Mouse (Mus musculus) monocyte, adult 5-6 weeks (primary cell): ENCODE data around the gene Actbl2. TPM values are rescaled to one million over a fixed set of nuclear protein-coding genes. Genes with fewer than 3 reads are reported as not detected.

Experiments used
- ATAC-seq: fragments of 153-309, 156-312 bp; replicated peaks from 2 replicates; pipeline ENCODE4 v1.8.0; 2017; ENCODE audit warnings: mild to moderate bottlenecking; ENCODE audit not compliant: low TSS enrichment, insufficient number of reproducible peaks, severe bottlenecking, poor library complexity, low FRiP score
- total RNA-seq: library from RNA; stranded (forward); fragments of 200-1000, 200-491, 200-594 nt; gene quantifications from 3 replicates; pipeline ENCODE4 v1.2.3, GENCODE M21; 2017

Actbl2 gene
- total RNA-seq = not detected in 3 replicates

DNA sequence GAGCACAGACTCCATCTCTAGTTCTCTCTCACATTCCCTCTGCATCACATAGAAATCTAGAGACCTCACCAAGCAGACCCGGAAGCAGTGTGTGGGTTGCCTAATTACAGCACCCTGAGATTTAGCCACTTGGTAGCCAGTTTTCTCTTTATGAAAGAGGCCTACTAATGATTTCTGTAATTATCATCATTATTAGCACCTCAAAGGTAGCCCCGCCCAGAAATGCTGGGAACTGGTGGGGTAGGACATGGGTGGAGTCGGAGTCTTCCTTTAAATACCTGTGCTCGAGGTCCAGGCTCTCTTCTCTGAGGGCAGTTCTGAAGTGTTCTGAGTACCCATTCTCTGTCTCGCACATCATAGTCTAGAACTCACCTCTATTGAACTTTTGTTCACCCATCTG lies at the start of gene Actbl2:
Gene Actbl2, plus strand, starts transcription at position 301 of the 400 bp plus-strand sequence.
- no peak for ATAC-seq

DNA sequence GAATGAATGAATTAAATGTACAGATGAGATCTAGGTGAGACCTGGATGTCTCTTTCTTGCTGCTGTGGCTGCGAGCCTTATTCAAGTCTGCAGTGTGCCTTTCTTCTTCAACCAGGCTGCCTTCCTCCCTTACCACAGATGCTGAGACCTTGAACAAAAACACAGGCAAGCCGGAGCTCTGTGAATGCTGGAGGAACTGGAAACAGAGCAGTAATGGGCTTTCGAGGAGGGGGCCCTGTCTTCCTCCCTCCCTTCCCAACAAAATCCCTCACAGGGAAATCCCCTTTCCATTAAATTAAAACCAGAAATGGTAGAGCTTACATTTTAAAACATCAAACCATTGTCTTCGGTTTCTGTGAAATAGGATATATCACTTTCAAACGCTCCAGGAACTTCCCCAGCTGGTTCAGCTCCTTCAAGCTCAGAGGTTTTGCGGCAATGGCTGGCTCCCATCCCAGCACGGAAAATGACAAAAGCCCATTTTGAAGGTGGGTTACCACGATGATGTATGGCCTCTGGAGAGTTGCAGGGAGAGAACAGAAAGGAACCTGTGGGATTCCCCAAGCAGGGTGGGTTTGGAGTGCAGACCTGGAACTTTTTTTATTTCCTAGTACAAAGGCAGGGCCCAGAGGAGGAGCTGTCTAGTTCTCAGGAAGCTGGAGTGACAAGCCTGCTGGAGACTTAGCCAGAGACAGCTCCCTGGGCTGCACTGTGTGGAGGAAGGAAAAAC lies 44.0 kb upstream of the Actbl2 start:
- no peak for ATAC-seq

DNA sequence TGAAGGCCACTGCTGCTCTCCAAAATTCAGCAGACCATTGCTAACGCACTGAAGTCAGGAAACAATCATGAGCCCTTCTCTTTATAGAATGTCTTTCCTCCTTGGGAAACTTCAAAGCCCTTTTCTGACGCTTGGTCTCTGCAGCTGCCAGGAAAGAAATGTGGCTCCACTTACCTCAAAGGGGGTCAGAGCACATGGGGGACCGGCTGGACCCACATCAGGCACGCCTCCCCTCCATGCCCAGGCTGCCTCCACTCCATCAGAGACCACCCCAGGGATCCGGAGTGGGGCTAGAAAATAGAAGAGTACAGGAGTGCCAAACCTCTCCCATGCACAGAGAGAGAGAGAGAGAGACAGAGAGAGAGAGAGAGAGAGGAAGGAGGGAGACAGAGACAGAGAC lies 26.0 kb upstream of the Actbl2 start:
- ATAC-seq = no peak

DNA sequence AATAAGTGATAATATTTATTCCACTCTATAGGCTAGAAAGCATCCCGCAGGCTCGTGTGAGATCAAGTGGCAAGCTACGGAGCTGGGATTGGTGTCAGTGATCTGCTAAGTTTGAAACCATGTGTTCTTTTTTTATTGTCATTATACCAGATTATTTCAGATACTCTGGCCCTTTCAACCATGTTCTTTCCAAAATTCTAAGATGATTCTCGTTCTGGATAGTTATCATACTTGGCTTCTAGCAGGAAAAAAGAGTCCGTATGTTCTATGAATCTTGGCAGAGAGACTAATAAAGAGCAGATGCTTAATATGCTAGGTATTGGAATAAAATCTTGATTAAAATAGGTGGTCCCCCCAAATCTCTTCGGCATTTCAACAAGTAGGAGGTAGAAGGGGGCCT lies 25.3 kb upstream of the Actbl2 start:
- ATAC-seq = no peak

GRCm38 (mm10) chr13:111232416-111232815 lies 22.4 kb upstream of the Actbl2 start:
- ATAC-seq = no peak

- ATAC-seq = no peak
Measured at GRCm38 (mm10) chr13:111233356-111233755, 21.5 kb upstream of the Actbl2 start.

GRCm38 (mm10) chr13:111234573-111234972 lies 20.2 kb upstream of the Actbl2 start:
- no peak for ATAC-seq

GRCm38 (mm10) chr13:111235719-111236166 lies 19.1 kb upstream of the Actbl2 start:
- no peak for ATAC-seq

GRCm38 (mm10) chr13:111236461-111236864 lies 18.4 kb upstream of the Actbl2 start:
- ATAC-seq = no peak

DNA sequence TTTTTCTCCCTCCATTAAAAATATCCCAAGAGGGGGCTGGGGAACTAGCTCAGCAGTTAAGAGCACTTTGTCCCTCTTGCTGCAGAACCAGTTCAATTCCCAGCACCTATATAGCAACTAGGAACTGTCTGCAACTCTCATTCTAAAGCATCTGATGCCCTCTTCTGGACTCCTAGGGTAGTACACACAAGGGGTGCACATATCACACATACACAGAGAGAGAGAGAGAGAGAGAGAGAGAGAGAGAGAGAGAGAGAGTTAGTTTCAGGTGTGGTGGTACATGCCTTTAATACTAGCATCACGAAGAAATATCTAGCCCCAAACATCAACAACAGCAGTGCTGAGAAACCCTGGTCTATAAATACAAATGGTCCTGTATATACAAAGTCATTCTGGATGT lies 17.5 kb upstream of the Actbl2 start:
- ATAC-seq = no peak

DNA sequence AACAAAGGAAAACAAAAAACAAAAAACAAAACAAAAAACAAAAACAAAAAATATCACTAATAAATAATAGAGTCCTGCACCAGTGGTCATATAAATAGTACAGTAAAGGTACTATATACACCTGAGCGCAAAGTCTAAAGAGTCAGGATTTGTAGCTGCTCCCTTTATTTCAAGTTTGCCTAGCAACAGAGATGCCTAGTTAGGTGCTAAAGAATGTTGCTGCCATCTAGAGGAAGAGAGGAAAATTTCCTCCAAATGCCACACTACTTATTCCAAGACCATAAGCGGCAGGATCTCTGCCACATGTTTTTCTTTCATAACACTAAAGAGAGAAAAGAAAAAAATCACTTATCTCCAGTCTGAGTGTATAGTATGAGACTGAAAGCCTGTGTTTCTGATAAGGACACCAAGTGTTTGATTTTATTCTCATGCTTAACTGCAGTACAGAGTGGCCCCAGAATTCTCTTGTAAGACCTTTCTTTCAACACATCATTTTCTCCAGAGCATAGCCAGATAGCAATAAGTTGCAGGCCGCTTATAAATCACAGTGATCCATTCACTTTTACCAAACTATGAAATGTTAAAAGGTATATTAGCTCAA lies 16.8 kb upstream of the Actbl2 start:
- no peak for ATAC-seq

DNA sequence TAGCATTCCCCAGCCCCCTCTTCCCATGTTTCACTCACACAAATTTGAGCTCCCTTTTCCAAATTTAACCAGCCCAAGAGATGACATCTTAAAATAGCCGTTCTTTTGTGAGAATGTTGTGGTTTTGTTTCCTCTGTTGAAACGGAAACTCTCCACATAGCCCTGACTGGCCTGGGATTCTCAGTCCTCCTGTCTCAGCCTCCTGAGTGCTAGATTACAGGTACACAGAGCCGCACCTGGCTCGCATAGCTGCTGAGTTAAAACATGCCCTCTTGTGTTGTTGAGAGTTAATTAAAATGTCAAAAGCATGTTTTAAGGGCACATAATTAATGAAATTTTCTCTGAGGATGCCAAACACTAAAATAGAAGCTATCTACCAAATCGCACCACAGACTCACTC lies 3.7 kb upstream of the Actbl2 start:
- no peak for ATAC-seq

DNA sequence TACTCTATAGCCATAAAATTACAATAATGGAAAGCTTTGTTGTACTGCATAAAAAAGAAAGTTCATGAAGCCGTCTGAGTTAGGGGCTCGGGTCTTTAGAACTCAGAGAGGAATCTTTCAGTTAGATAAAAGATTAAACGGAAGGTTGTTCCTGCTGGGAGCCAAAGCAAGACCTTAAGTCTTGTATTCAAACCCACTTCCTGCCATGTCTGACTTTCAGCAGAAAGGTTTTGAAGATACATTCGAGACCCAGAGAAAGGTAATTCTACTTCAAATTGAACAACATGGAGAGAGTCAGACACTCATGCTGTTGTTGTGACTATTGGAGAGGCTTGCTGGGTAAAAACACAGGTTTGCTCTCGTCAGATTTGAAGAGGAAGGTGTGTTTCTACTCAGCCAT lies 3.0 kb upstream of the Actbl2 start:
- no peak for ATAC-seq

DNA sequence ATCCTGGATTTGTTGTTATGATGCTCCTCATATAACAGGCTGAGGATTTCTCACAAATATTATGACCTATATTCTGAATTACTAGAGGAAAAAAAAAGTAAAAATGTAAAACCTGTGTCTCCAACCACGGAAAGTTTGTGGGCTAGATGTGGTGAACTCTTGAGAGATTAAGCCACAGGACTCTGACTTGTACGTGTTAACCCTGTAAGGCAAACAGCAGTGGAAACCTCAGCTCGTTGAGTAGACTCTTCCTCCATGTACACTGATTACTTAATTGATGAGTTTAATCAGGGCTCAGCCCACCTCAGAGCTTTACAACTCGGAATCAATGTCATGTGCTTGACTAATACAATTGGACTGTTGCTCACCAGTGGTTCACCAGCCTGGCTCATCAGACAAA lies 3.2 kb downstream of the Actbl2 start:
- ATAC-seq = no peak

DNA sequence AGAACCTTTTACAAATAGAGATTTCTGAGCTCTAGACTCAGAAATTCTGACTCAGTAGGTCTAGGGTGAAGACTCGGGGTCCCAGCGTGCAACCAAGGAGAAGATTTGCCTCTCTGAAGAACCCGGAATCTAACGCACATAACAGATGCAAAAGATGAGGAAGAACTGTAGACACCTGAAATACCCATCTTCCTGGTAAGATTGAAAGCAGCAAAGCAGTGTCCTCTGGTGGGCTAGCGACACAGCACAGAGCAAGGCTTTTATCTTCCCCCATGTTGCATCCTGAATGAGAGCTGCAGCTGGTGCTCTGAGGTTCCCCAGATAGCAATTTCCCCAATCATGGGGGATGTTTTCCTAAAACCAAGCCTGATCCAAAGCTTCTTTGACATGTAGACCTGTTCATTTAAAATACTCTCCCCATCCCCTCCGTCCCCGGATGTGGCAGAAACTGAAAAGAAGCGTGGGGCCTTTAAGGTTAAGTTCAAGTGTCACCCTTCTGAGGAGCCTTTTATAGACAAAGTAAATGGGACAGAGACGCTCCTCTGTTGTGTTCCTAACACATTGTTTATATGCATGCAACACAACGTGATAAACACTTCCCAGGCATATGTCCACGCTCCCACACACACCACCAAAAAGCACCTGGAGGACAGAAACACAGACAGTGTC lies 3.7 kb downstream of the Actbl2 start:
- no peak for ATAC-seq

DNA sequence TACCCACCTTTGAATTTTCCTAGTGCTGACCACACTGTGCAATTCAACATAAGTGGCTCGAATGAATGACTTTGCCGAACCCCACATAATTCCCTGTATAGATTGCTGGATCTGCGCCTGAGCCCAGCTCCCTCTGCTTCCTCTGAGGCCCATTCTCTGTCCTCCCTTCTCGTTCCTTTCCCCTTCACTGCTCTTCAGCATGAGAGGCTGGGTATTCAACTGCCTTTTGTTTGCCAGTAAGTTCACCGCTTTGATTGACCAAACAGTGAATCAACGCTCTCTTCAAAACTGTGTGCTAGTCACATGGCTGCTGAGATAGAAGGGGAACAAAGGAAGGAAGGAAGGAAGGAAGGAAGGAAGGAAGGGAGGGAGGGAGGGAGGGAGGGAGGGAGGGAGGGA lies 4.3 kb downstream of the Actbl2 start:
- ATAC-seq = no peak

- no peak for ATAC-seq
Measured at GRCm38 (mm10) chr13:111259711-111260110, 4.9 kb downstream of the Actbl2 start.

GRCm38 (mm10) chr13:111263186-111263585 lies 8.4 kb downstream of the Actbl2 start:
- no peak for ATAC-seq

DNA sequence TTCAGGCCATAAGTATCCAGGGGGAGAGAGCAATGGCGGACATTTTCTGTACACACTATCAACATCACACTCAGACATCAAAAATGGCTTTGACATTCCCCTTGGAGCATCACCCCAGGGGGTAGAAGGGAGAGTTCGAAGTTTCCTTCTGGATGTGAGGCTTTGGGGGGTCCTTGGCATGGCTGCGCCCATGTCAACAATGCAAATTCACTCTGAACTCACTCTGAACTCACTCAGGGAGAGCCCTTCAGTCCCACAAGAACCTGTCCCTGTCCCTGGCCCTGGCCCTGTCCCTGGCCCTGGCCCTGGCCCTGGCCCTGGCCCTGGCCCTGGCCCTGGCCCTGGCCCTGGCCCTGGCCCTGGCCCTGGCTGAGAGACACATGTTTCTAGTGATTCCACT lies 8.9 kb downstream of the Actbl2 start:
- ATAC-seq = no peak
